Mouse (Mus musculus) left cerebral cortex, adult 2 months (tissue): ENCODE measurements around the gene Anapc10. TPM values are rescaled to one million over a fixed set of nuclear protein-coding genes. Genes with fewer than 3 reads are reported as not detected.
"Not testable (repeated sequence)": the region's sequence is repeated elsewhere in the genome, so short reads cannot be mapped to it uniquely, and the experiment has no call there.

Source experiments
- DNase-seq, 2 experiments: peaks; one replicate each; pipeline ENCODE4 v3.0.0; 2021 to 2022; ENCODE audit warnings: low spot score in 2 of 2, mixed read lengths in 1 of 2; ENCODE audit errors: extremely low spot score in 1 of 2
- H3K27ac ChIP-seq: fragments of 200-600 bp; 2 replicates; pipeline ENCODE4 v1.8.1; 2022
- H3K4me3 ChIP-seq: fragments of 200-600 bp; 2 replicates; pipeline ENCODE4 v1.8.1; 2022
- CTCF ChIP-seq: fragments of 200-600 bp; IDR thresholded peaks from 2 replicates; pipeline ENCODE4 v1.8.1; 2022; ENCODE audit warnings: antibody characterized with exemption, mild to moderate bottlenecking, moderate library complexity
- intact Hi-C: fragments of 180-260 bp; cut with DNase I; formaldehyde crosslinking; loops from one replicate; pipeline ENCODE4 v1.15.1; 2025
- long read RNA-seq, 2 experiments: library from polyadenylated mRNA; stranded (forward); transcript quantifications; one replicate each; pipeline ENCODE4 v2.0.0; 2021; ENCODE audit warnings: borderline mapping rate in 2 of 2
- total RNA-seq, 2 experiments: library from RNA; stranded (reverse); gene quantifications; 2 replicates each; pipeline ENCODE4 v1.2.3; 2021

Gene Anapc10
- total RNA-seq = 1 to 10 TPM; 7.0 to 7.2 TPM
- long read RNA-seq, experiment 1, full-length matches to known transcripts = 1 of 8 reads
- long read RNA-seq, experiment 1, partial matches to known transcripts = 2 of 8 reads
- long read RNA-seq, experiment 1, other reads (novel, unspliced or antisense) = 5 of 8 reads
- long read RNA-seq, experiment 2, partial matches to known transcripts = 0 of 6 reads
- long read RNA-seq, experiment 2, other reads (novel, unspliced or antisense) = 5 of 6 reads

DNA sequence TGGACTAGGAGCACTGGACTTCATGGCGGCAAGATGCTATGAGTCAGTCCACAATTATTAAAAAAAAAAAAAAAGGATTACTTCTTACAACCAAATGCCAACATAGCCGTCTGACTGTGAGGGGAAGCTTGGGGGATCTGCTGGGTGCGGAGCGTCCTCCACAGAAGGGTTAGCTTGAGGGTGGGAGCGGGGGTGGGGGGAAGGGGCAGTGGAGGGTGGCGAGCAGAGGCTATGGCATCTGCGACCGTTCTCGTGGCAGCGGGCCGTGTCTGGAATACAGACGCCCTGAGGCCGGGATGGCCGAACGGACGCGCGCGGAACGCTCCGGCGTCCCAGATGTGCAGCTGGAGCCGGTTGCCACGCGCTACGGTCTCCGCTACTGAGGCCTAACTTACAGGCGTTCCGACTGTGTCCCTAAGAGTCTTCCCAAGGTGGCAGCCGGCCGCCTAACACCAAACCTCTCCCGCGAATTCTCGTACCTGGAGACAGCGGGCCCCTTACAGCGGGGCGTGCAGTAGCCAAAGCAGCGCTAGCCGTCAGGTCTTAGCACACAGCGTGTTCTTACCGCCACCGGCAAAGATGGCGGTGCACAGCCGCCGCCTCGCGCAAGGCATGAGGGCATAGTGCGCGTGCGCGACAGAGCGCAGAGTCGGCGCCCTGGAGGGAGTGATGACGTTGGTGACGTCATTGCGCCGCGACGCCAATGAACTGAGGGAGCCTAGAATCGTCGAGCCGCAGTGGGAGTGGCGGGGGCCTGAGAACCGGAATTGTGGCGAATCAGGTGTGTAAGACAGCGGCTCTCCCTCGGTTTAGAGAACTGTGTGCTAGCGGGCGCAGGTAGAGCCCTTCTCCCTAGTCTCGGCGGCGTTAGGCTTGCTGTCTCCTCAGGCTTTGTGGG, at the start of gene Anapc10, which contains the start of gene Abce1:
Gene Anapc10, plus strand, starts transcription at position 757 of the 898 bp plus-strand sequence.
Gene Abce1, minus strand, starts transcription at position 677 of the 898 bp plus-strand sequence.
- intact Hi-C loops = loop anchor here (1.0 to 10.0 kb wide), 2 partner anchors 72 to 1303 kb away; partner anchors contain the start of genes Otud4 and Usp38
- Histone ChIP-seq H3K4me3 (peak within 1 kb of the TSS; percentile 98), H3K27ac (peak within 1 kb of the TSS; percentile 84)
- no peak for TF ChIP-seq CTCF
- DNase-seq = peak; percentile 98 to 99

DNA sequence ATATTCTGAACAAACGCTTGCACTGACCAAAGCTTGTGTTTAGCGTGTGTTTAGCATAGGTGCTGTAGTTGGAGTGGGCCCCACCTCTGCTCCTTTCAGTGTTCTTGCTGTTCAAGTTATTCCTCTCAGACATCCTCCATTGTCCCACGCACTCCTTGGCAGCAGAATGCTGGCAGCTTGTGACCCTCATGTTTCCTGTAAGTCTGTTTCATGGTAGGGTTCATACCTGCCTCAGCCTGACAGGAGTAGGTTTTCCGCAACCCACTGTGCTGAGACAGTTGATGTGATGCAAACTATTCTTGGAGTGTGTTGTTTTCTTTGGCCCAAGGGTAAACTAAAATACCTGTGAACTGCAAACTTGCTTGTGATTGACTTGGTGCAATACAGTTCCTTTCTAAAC, 35.2 kb upstream of the Anapc10 start:
- Histone ChIP-seq H3K4me3 (no peak overlapping the region), H3K27ac (no peak overlapping the region)
- intact Hi-C loops = no loop called here
- no peak for DNase-seq
- TF ChIP-seq CTCF = no peak

DNA sequence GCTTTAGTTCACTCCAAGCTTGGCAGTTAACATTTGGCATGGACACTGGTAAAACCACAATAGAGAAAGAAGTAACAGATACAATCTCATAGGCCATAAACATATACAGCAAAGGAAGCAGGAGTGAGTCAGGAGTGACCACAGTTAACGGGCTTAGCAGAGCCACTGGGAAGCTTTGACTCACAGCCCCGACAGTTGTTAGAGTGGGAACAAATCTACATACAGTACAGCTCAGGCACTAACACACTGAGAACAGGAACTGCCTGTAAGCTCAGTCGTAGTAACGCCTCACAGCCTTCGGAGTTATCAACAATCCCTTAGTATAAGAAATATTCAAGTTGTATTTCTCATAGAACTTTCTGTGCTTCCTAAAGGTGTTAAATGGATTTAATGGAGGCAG, 32.6 kb upstream of the Anapc10 start:
- DNase-seq = no peak
- H3K4me3 ChIP-seq = no peak overlapping the region
- intact Hi-C loops = no loop called here
- TF ChIP-seq CTCF = no peak
- H3K27ac ChIP-seq = no peak overlapping the region

DNA sequence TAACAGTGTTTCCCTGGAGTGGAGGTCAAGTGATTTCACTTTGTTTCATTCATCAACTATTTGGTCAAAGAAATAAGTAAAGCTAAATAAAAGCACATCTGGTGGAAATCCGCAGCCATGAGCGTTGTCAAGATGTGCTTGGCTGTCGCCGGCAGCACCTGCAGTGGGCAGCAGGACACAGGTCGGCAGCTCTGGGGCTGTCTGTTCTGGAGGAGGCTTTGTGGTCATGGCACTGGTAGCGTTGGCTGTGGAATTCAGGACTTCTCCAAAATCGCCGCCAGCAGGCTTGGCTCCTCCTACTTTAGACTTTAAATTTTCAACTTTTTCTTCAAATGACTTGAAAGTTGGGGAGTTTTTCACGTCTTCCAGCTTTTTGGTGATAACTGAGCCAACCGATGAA, 31.5 kb upstream of the Anapc10 start:
- DNase-seq, H3K27ac ChIP-seq, intact Hi-C loops: not testable (repeated sequence)
- peak overlapping the region; percentile 43 for H3K4me3 ChIP-seq

DNA sequence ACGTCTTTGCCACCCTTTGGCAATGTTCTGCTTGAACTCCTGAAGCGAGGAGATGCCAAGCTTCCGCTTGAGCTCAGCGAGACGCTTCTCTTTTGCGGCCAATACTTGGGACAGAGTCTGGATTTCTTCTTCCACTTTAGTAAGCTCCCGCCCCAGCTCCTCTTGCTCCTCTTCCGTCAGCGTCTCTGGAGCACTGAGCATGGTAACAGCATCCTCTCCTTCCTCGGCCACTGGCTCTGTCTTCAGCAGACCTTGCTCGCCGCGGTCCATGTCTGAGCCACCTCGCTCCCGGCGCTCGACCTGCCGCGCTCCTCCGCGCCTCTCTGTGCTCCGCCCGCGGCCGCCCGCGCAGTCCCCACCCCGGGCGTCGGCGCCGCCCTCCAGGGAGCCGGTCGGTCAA, 31.1 kb upstream of the Anapc10 start:
- intact Hi-C loops = no loop called here
- no peak for TF ChIP-seq CTCF
- H3K4me3 ChIP-seq = peak overlapping the region; percentile 43
- peak; percentile 20 to 23 for DNase-seq
- H3K27ac ChIP-seq = no peak overlapping the region

DNA sequence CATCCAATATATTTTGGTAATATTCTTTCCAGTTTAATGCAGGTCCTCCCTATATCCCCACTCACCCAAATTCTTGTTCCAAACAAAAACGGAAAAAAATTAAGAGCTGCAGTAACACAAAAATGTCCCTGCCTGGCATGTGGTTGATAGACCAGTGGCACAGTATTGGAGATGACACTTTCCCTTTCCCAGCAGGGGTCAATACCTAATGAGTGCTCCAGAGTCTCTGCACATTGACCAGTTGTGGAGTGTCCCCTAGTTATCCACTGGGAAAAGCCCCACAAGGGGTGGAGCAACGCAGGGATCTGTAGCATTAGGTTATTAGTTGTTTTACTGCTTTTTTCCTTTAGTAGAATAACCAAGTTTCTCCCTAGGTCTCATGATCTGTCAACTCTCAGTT, 30.7 kb upstream of the Anapc10 start:
- peak overlapping the region; percentile 43 for H3K4me3 ChIP-seq
- intact Hi-C loops = no loop called here
- no peak for DNase-seq
- TF ChIP-seq CTCF = no peak
- no peak overlapping the region for H3K27ac ChIP-seq

DNA sequence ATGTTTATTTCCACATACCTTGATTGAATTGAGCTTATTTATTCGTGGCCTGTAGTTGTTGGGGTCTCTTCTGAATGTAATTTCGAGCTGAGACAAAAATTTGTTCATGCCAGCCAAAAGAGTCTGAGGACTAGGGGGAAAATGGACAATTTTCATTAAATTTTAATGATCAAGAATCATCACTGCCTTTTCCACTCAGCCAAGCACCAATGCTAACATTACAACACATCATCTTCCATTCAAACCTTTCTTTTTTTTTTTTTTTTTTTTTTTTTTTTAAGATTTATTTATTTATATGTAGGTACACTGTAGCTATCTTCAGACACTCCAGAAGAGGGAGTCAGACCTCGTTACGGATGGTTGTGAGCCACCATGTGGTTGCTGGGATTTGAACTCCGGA, 25.7 kb upstream of the Anapc10 start:
- intact Hi-C loops = loop anchor here (2.0 kb wide), 1 partner anchor 13 kb away; no protein-coding TSS in a partner anchor
- not testable (repeated sequence) for DNase-seq, H3K4me3 ChIP-seq, H3K27ac ChIP-seq

DNA sequence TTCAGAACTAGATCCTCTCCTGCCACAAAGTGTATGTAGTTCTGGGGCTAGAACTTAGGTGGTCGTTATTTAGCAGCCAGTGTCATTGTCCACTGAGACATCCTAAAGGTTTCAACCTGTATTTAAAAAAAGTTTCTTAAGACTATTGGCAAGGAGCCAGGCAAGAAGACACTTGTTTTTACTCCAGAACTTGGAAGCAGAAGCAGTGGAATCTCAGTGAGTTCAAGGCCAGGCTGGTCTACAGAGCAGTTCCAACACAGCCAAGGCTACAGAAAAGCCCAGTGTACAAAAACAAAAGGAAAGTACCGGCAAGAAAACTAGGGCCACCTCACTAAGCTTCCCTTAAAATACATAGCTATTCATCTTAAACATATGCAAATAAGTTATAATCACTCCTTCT, 19.1 kb upstream of the Anapc10 start:
- Histone ChIP-seq H3K27ac (no peak overlapping the region), H3K4me3 (no peak overlapping the region)
- no peak for DNase-seq
- no peak for TF ChIP-seq CTCF
- intact Hi-C loops = loop anchor here (5.0 kb wide), 1 partner anchor 1020 kb away; no protein-coding TSS in a partner anchor

DNA sequence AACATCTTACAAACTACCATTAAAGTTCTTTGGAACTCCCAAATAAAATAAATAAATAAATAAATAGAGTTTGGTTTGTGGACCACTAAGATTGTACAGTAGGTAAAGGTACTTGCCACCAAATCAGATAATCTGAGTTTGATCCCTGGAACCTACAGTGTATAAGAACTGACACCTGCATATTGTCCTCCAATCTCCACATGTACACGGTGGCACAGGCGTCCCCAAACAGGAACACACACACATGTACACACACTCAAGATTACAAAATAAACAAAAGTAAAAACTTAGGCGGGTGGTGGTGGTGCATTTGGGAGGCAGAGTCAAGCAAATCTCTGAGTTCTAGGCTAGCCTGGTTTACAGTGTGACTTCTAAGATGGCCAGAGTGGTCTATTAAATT, 4.9 kb upstream of the Anapc10 start:
- Histone ChIP-seq H3K4me3 (no peak overlapping the region), H3K27ac (no peak overlapping the region)
- TF ChIP-seq CTCF = no peak
- no peak for DNase-seq
- intact Hi-C loops = no loop called here

DNA sequence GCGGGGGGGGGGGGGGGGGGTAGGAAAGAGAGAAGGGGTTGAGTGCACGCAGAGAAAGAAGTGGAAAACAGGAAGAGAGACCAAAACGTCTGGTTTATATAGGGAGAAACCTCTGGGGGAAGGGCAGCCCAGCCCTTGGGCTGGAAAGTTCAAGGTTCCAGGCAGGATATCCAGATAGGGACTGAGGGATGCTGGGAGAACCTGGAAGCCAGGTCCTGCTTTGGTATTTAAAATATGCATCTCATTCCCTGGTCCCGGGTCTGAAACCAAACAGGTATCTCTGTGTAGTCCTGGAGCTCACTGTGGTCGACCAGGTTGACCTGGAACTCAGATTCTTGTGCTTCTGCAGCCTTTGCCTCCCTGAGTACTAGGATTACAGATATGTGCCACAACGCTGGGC, 1.1 kb downstream of the Anapc10 start:
- intact Hi-C loops = loop anchor here (10.0 kb wide), 1 partner anchor 1302 kb away; the partner anchor contains the start of gene Usp38
- Histone ChIP-seq H3K4me3 (no peak overlapping the region), H3K27ac (no peak overlapping the region)
- no peak for DNase-seq
- no peak for TF ChIP-seq CTCF

DNA sequence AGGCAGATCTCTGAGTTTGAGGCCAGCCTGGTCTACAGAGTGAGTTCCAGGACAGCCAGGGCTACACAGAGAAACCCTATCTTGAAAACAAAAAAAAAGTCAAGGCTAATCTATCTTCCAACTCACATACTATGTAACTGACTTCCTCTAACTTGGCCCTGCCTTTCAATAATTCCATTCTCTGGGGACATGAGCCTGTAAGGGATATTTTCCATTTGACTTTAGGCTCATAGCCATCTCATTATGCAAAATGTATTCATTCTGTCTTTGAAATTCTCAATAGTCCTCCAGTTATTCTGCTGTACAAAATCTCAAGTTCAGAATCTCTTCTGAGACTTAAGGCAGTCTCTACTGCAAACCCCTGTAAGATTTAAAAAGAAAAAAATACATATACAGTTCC, 9.9 kb downstream of the Anapc10 start:
- no peak for TF ChIP-seq CTCF
- no peak overlapping the region for H3K4me3 ChIP-seq
- no peak overlapping the region for H3K27ac ChIP-seq
- intact Hi-C loops = loop anchor here (1.0 kb wide), 1 partner anchor 38 kb away; no protein-coding TSS in a partner anchor
- DNase-seq = no peak

DNA sequence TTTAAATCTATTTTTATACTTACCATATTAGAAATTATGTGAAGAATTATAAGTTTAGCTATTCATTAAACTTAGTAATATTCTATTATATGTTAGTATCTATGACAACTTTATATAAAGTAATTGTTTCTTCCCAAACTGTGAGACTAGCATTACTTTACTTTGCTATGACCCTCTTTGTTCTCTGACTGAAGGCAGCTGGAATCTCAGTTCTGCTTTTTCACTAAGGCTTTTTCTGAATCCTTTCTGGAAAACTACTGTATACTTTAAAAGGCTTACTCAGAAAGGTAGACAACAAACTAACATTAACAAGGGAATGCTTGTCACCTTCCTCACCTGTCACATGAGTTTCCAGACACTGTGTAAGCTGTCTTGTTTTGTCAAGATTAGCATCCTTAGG, 11.7 kb downstream of the Anapc10 start:
- no peak for DNase-seq
- no peak for TF ChIP-seq CTCF
- Histone ChIP-seq H3K4me3 (no peak overlapping the region), H3K27ac (no peak overlapping the region)
- intact Hi-C loops = no loop called here
